Comparison of ENCODE assay signal across 12 mouse cellular contexts in genomic region chr11:88687010-88687409, GRCm38 (mm10). TPM values are rescaled to one million over a fixed set of nuclear protein-coding genes. Genes with fewer than 3 reads are reported as not detected.
DNase-seq lines count a peak whose midpoint lies in the region; ATAC-seq lines count a peak whose summit lies in the region.
"Had no signal": no experiment of that assay in that cellular context is flagged by ENCODE, and none has a peak within 500 bp of the region (broad histone marks: within the 10 kb centered on the region; RNA-seq: fewer than 3 reads in every experiment).

No protein-coding gene starts in this region.

- no peak overlapping the region; the same call in 1 of the 2 replicates for H3K9ac ChIP-seq in kidney, embryonic 14.5 days (ENCODE audit: low read depth, low read length)
- no peak overlapping the region for H3K9ac ChIP-seq in lung, embryonic 15.5 days
- H3K9ac ChIP-seq in forebrain, embryonic 12.5 days = no peak overlapping the region
- H3K9ac ChIP-seq: hindbrain, embryonic 14.5 days; midbrain, embryonic 12.5 days had no signal

- no peak overlapping the region for H3K4me3 ChIP-seq in kidney, embryonic 14.5 days (ENCODE audit: low read length)
- no peak overlapping the region for H3K4me3 ChIP-seq in lung, embryonic 15.5 days
- no peak overlapping the region for H3K4me3 ChIP-seq in forebrain, embryonic 12.5 days (replicated peaks)
- H3K4me3 ChIP-seq: gastrocnemius, adult 2 months; midbrain, embryonic 12.5 days had no signal

- H3K27ac ChIP-seq in kidney, embryonic 14.5 days (ENCODE audit: low read depth, low read length) = peak overlapping the region; percentile 62
- peak overlapping the region; percentile 74 for H3K27ac ChIP-seq in lung, embryonic 15.5 days
- no peak overlapping the region for H3K27ac ChIP-seq in forebrain, embryonic 12.5 days
- H3K27ac ChIP-seq: gastrocnemius, adult 2 months had no signal

- DNase-seq in urinary bladder, postnatal 14 days (ENCODE audit: low spot score) = peak; percentile 59
- no peak for DNase-seq in urinary bladder, adult 2 months (ENCODE audit: low spot score)
- DNase-seq in embryo, embryonic 10 days (ENCODE audit: low spot score) = no peak
- DNase-seq: adrenal gland, postnatal 25 days; cerebellum, adult 18-20 months; gastrocnemius, adult 2 months had no signal

- ATAC-seq in kidney, embryonic 14.5 days (ENCODE audit: low FRiP score, low TSS enrichment) = no peak
- no peak for ATAC-seq in lung, embryonic 15.5 days (ENCODE audit: borderline replicate concordance, extremely low read depth, low FRiP score, low TSS enrichment)
- ATAC-seq in forebrain, embryonic 12.5 days (ENCODE audit: low FRiP score) = no peak
- no peak for ATAC-seq in megakaryocyte, adult 5-6 weeks (ENCODE audit: poor library complexity, severe bottlenecking)

- peaks cover 32% of the 10 kb centered on the region for H3K36me3 ChIP-seq in kidney, embryonic 14.5 days (ENCODE audit: control insufficient read depth, insufficient read depth, low read length)
- H3K36me3 ChIP-seq in lung, embryonic 15.5 days = no peaks in the 10 kb centered on the region
- H3K36me3 ChIP-seq in forebrain, embryonic 12.5 days (replicated peaks) = peaks cover 54% of the 10 kb centered on the region

- H3K9me3 ChIP-seq in kidney, embryonic 14.5 days (ENCODE audit: control insufficient read depth, low read length) = no peaks in the 10 kb centered on the region
- H3K9me3 ChIP-seq in lung, embryonic 15.5 days = no peaks in the 10 kb centered on the region
- H3K9me3 ChIP-seq in forebrain, embryonic 12.5 days = no peaks in the 10 kb centered on the region
- H3K9me3 ChIP-seq: midbrain, embryonic 12.5 days had no signal

- H3K4me2 ChIP-seq in kidney, embryonic 14.5 days (replicated peaks; ENCODE audit: low read depth, low read length) = no peak overlapping the region
- H3K4me2 ChIP-seq in lung, embryonic 15.5 days = no peak overlapping the region
- H3K4me2 ChIP-seq in forebrain, embryonic 12.5 days = no peak overlapping the region
- H3K4me2 ChIP-seq: hindbrain, embryonic 14.5 days; midbrain, embryonic 12.5 days had no signal

- 53% methylated on average over 5 of the region's 5 CpGs for WGBS in kidney, embryonic 14.5 days
- 32% methylated on average over 5 of the region's 5 CpGs for WGBS in lung, embryonic 15.5 days
- WGBS in forebrain, embryonic 12.5 days = 88% methylated on average over 5 of the region's 5 CpGs

- H3K27me3 ChIP-seq in kidney, embryonic 14.5 days (ENCODE audit: control insufficient read depth, insufficient read depth, low read length) = no peaks in the 10 kb centered on the region
- H3K27me3 ChIP-seq in lung, embryonic 15.5 days = no peaks in the 10 kb centered on the region
- H3K27me3 ChIP-seq in forebrain, embryonic 12.5 days = no peaks in the 10 kb centered on the region
- H3K27me3 ChIP-seq: midbrain, embryonic 12.5 days had no signal

- H3K4me1 ChIP-seq in kidney, embryonic 14.5 days (ENCODE audit: control insufficient read depth, insufficient read depth, low read length) = peaks cover 87% of the 10 kb centered on the region
- peaks cover 81% of the 10 kb centered on the region for H3K4me1 ChIP-seq in lung, embryonic 15.5 days
- H3K4me1 ChIP-seq in forebrain, embryonic 12.5 days = peaks cover 89% of the 10 kb centered on the region

RNA-seq across cellular contexts. Expression of gene Msi2, which starts 31.3 kb away (rescaled TPM):
- 44.7 and 47.1 TPM in 2 replicates for polyA plus RNA-seq in urinary bladder, adult 2 months (2012; rRNA removed)
- 30.8 and 50.4 TPM in 2 replicates for polyA plus RNA-seq in kidney, embryonic 14.5 days (2014; fragmentation: Nextera tagmentation; extraction: Ambion mirVana)
- polyA plus RNA-seq in lung, embryonic 15.5 days (2015; fragmentation: Nextera tagmentation; extraction: Ambion mirVana) = 12.0 and 13.8 TPM in 2 replicates
- polyA plus RNA-seq in forebrain, embryonic 12.5 days (2016; fragmentation: Nextera tagmentation; extraction: Ambion mirVana) = 34.9 and 35.8 TPM in 2 replicates
- 5.3 and 5.7 TPM in 2 replicates for total RNA-seq in megakaryocyte, adult 5-6 weeks (2015)
- total RNA-seq in megakaryocyte, adult 5-6 weeks (2017) = 7.8 and 14.4 TPM in 2 replicates
